9 mouse cellular contexts compared by ENCODE assay signal in genomic region chr8:45780585-45780984, GRCm38 (mm10).
DNase-seq lines count a peak whose midpoint lies in the region; ATAC-seq and TF ChIP-seq lines count a peak whose summit lies in the region.
"Had no signal": no experiment of that assay in that cellular context is flagged by ENCODE, and none has a peak within 500 bp of the region (broad histone marks: within the 10 kb centered on the region; RNA-seq: fewer than 3 reads in every experiment).

No protein-coding gene starts in this region.

- peak; percentile 23 for DNase-seq in cerebellum, adult 8-10 months
- no peak for DNase-seq in cerebellum, adult 9-11 months
- peak; percentile 67 for DNase-seq in layer of hippocampus, adult 11-12 months (ENCODE audit: low spot score)
- DNase-seq in layer of hippocampus, postnatal 25 days (ENCODE audit: extremely low spot score in 1 of 2, low spot score in 1 of 2), result no peak
- peak; percentile 13 for DNase-seq in induced T-regulatory cell, adult 2 months (ENCODE audit: low read depth)
- DNase-seq in frontal cortex, postnatal 25 days (ENCODE audit: low spot score in 2 of 2), result no peak

- no peak for ATAC-seq in megakaryocyte, adult 5-6 weeks (ENCODE audit: poor library complexity, severe bottlenecking)

- H3K79me3 ChIP-seq in C2C12 (ENCODE audit: low read depth), result no peaks in the 10 kb centered on the region

- no peak overlapping the region for H3ac ChIP-seq in C2C12 (ENCODE audit: control insufficient read depth, insufficient read length, low read depth)

- peak; percentile 4 for TF ChIP-seq CTCF in C2C12 (IDR thresholded peaks at IDR 0.05; ENCODE audit: control insufficient read depth, insufficient read depth, insufficient read length)

- H3K4me3 ChIP-seq in C2C12 (ENCODE audit: insufficient read depth, poor library complexity, severe bottlenecking), result no peak overlapping the region
- H3K4me3 ChIP-seq: myocyte had no signal

- no peaks in the 10 kb centered on the region for H3K79me2 ChIP-seq in C2C12 (ENCODE audit: control insufficient read depth, insufficient read depth)

- H3K36me3 ChIP-seq in C2C12 (ENCODE audit: control insufficient read depth, insufficient read depth), result no peaks in the 10 kb centered on the region

- H3K27me3 ChIP-seq in C2C12 (ENCODE audit: control insufficient read depth, insufficient read depth, insufficient read length), result peaks cover 5% of the 10 kb centered on the region

TF ChIP-seq in C2C12, 6 proteins besides CTCF, POLR2A, EP300 and RAD21:
- no peak for TF ChIP-seq FOSL1 (IDR thresholded peaks at IDR 0.05; ENCODE audit: insufficient read depth, low read length, poor library complexity, severe bottlenecking)
- TF ChIP-seq MAX (IDR thresholded peaks at IDR 0.05), result no peak
- no peak for TF ChIP-seq MYOG (IDR thresholded peaks at IDR 0.05; ENCODE audit: control insufficient read depth, extremely low read depth, insufficient read length)
- TF ChIP-seq MYOD1 (IDR thresholded peaks at IDR 0.05; ENCODE audit: control insufficient read depth, insufficient read length, low read depth), result no peak

Comparison
In these comparisons a context has a peak if more than half of its experiments do, and no peak if none do; other contexts are left out.
1. DNase-seq: peak in cerebellum, adult 8-10 months (single experiment), layer of hippocampus, adult 11-12 months (single experiment) and induced T-regulatory cell, adult 2 months (single experiment); none in cerebellum, adult 9-11 months (single experiment), layer of hippocampus, postnatal 25 days (0 of 2) and frontal cortex, postnatal 25 days (0 of 2).